Mouse (Mus musculus): ENCODE data around the gene Scly.

Gene Scly

GRCm38 (mm10) chr1:91299707-91300426 is 1.7 kb downstream of the Scly start:
- DNase-seq (ENCODE audit: low spot score), result no peak

- DNase-seq (ENCODE audit: low spot score), result no peak
Measured at GRCm38 (mm10) chr1:91301206-91301920, 3.2 kb downstream of the Scly start.

GRCm38 (mm10) chr1:91302021-91302420 is 3.9 kb downstream of the Scly start:
- DNase-seq (ENCODE audit: low spot score), result no peak

- DNase-seq (ENCODE audit: low spot score), result no peak
Measured at GRCm38 (mm10) chr1:91304621-91305020, 6.5 kb downstream of the Scly start.

GRCm38 (mm10) chr1:91309366-91310085 is 11.4 kb downstream of the Scly start:
- no peak for DNase-seq (ENCODE audit: low spot score)

- no peak for DNase-seq (ENCODE audit: low spot score)
Measured at GRCm38 (mm10) chr1:91312273-91312672, 14.1 kb downstream of the Scly start.

- no peak for DNase-seq (ENCODE audit: low spot score)
Measured at GRCm38 (mm10) chr1:91313251-91313650, 15.1 kb downstream of the Scly start.

GRCm38 (mm10) chr1:91317656-91318055 is 19.5 kb downstream of the Scly start:
- no peak for DNase-seq (ENCODE audit: low spot score)

GRCm38 (mm10) chr1:91321760-91322438 is 23.8 kb downstream of the Scly start, which contains the start of gene Espnl:
Espnl (plus strand) TSS chr1:91322075.
- DNase-seq (ENCODE audit: low spot score), result no peak

GRCm38 (mm10) chr1:91324646-91325045 is 26.5 kb downstream of the Scly start:
- DNase-seq (ENCODE audit: low spot score), result no peak

GRCm38 (mm10) chr1:91325488-91326042 is 27.4 kb downstream of the Scly start:
- DNase-seq (ENCODE audit: low spot score), result no peak

- no peak for DNase-seq (ENCODE audit: low spot score)
Measured at GRCm38 (mm10) chr1:91332102-91332501, 34.0 kb downstream of the Scly start.

- no peak for DNase-seq (ENCODE audit: low spot score)
Measured at GRCm38 (mm10) chr1:91333582-91333981, 35.4 kb downstream of the Scly start.

GRCm38 (mm10) chr1:91337355-91337754 is 39.2 kb downstream of the Scly start:
- DNase-seq (ENCODE audit: low spot score), result no peak

GRCm38 (mm10) chr1:91344001-91344400 is 45.9 kb downstream of the Scly start:
- DNase-seq (ENCODE audit: low spot score), result no peak

GRCm38 (mm10) chr1:91344921-91345685 is 47.0 kb downstream of the Scly start:
- no peak for DNase-seq (ENCODE audit: low spot score)

- no peak for DNase-seq (ENCODE audit: low spot score)
Measured at GRCm38 (mm10) chr1:91346892-91347291, 48.8 kb downstream of the Scly start.

- DNase-seq (ENCODE audit: low spot score), result no peak
Measured at GRCm38 (mm10) chr1:91350841-91351240, 52.7 kb downstream of the Scly start, which contains the start of gene Klhl30. Klhl30 (plus strand) TSS chr1:91351016.

- no peak for DNase-seq (ENCODE audit: low spot score)
Measured at GRCm38 (mm10) chr1:91351249-91351648, 53.1 kb downstream of the Scly start.

GRCm38 (mm10) chr1:91352277-91352676 is 54.1 kb downstream of the Scly start:
- no peak for DNase-seq (ENCODE audit: low spot score)

GRCm38 (mm10) chr1:91356105-91356504 is 58.0 kb downstream of the Scly start:
- DNase-seq (ENCODE audit: low spot score), result no peak
